Mouse (Mus musculus): ENCODE data around the gene Map7d1. TPM values are rescaled to one million over a fixed set of nuclear protein-coding genes. Genes with fewer than 3 reads are reported as not detected.

Map7d1 gene
- 100 to 1,000 TPM; 254 to 283 TPM for total RNA-seq (2021)
- long read RNA-seq, experiment 1, transcript Map7d1-203 (18 exons, 3,249 nt): major isoform, 104 of 693 reads
- long read RNA-seq, experiment 1, transcript Map7d1-202 (17 exons, 3,195 nt): minor isoform, 27 of 693 reads
- long read RNA-seq, experiment 1, transcript Map7d1-201 (17 exons, 3,351 nt): minor isoform, 53 of 693 reads
- long read RNA-seq, experiment 1, partial matches to known transcripts: 70 of 693 reads
- long read RNA-seq, experiment 1, other reads (novel, unspliced or antisense): 438 of 693 reads
- long read RNA-seq, experiment 2, transcript Map7d1-203 (18 exons, 3,249 nt): major isoform, 154 of 857 reads
- long read RNA-seq, experiment 2, transcript Map7d1-201 (17 exons, 3,351 nt): minor isoform, 56 of 857 reads
- long read RNA-seq, experiment 2, transcript Map7d1-202 (17 exons, 3,195 nt): minor isoform, 43 of 857 reads
- long read RNA-seq, experiment 2, partial matches to known transcripts: 84 of 857 reads
- long read RNA-seq, experiment 2, other reads (novel, unspliced or antisense): 520 of 857 reads

GRCm38 (mm10) chr4:126256131-126256791 is at the start of gene Map7d1:
Map7d1 (minus strand) TSS chr4:126256343.
- peak; percentile 86 to 91 for DNase-seq (ENCODE audit: low spot score in 2 of 2)

GRCm38 (mm10) chr4:126305428-126305827 is 49.3 kb upstream of the Map7d1 start:
- DNase-seq (ENCODE audit: low spot score in 2 of 2): no peak

- no peak for DNase-seq (ENCODE audit: low spot score in 2 of 2)
Measured at GRCm38 (mm10) chr4:126303877-126304276, 47.7 kb upstream of the Map7d1 start.

GRCm38 (mm10) chr4:126301584-126302309 is 45.6 kb upstream of the Map7d1 start:
- DNase-seq (ENCODE audit: low spot score in 2 of 2): no peak

GRCm38 (mm10) chr4:126300916-126301583 is 44.9 kb upstream of the Map7d1 start:
- peak in 1 of 2 experiments; percentile 26 for DNase-seq (ENCODE audit: low spot score in 2 of 2)

- DNase-seq (ENCODE audit: low spot score in 2 of 2): peak; percentile 66 to 83
Measured at GRCm38 (mm10) chr4:126296617-126297101, 40.5 kb upstream of the Map7d1 start.

GRCm38 (mm10) chr4:126295937-126296336 is 39.8 kb upstream of the Map7d1 start:
- no peak for DNase-seq (ENCODE audit: low spot score in 2 of 2)

- DNase-seq (ENCODE audit: low spot score in 2 of 2): no peak
Measured at GRCm38 (mm10) chr4:126295152-126295551, 39.0 kb upstream of the Map7d1 start.

- DNase-seq (ENCODE audit: low spot score in 2 of 2): no peak
Measured at GRCm38 (mm10) chr4:126291196-126291595, 35.1 kb upstream of the Map7d1 start.

- no peak for DNase-seq (ENCODE audit: low spot score in 2 of 2)
Measured at GRCm38 (mm10) chr4:126290314-126290713, 34.2 kb upstream of the Map7d1 start.

- no peak for DNase-seq (ENCODE audit: low spot score in 2 of 2)
Measured at GRCm38 (mm10) chr4:126288085-126288666, 32.0 kb upstream of the Map7d1 start.

- DNase-seq (ENCODE audit: low spot score in 2 of 2): no peak
Measured at GRCm38 (mm10) chr4:126287302-126287995, 31.3 kb upstream of the Map7d1 start.

- DNase-seq (ENCODE audit: low spot score in 2 of 2): peak in 1 of 2 experiments; percentile 43
Measured at GRCm38 (mm10) chr4:126286492-126286891, 30.3 kb upstream of the Map7d1 start, which contains the start of gene Col8a2. Col8a2 (plus strand) TSS chr4:126286793.

- DNase-seq (ENCODE audit: low spot score in 2 of 2): no peak
Measured at GRCm38 (mm10) chr4:126283582-126283981, 27.4 kb upstream of the Map7d1 start.

- no peak for DNase-seq (ENCODE audit: low spot score in 2 of 2)
Measured at GRCm38 (mm10) chr4:126281706-126282105, 25.6 kb upstream of the Map7d1 start.

- no peak for DNase-seq (ENCODE audit: low spot score in 2 of 2)
Measured at GRCm38 (mm10) chr4:126278961-126279360, 22.8 kb upstream of the Map7d1 start.

GRCm38 (mm10) chr4:126278565-126278915 is 22.4 kb upstream of the Map7d1 start:
- no peak for DNase-seq (ENCODE audit: low spot score in 2 of 2)

GRCm38 (mm10) chr4:126277906-126278564 is 21.9 kb upstream of the Map7d1 start:
- peak in 1 of 2 experiments; percentile 65 for DNase-seq (ENCODE audit: low spot score in 2 of 2)

GRCm38 (mm10) chr4:126275681-126276131 is 19.6 kb upstream of the Map7d1 start:
- DNase-seq (ENCODE audit: low spot score in 2 of 2): no peak
